Mouse (Mus musculus) monocyte, adult 2 months (primary cell): ENCODE data around the gene AB124611.
"Not testable (repeated sequence)": the region's sequence is repeated elsewhere in the genome, so short reads cannot be mapped to it uniquely, and the experiment has no call there.

Source experiments
- DNase-seq, 2 experiments: peaks; one replicate each; pipeline ENCODE4 v3.0.0; 2022; ENCODE audit warnings: low spot score in 2 of 2, low read depth in 1 of 2

AB124611 gene

GRCm38 (mm10) chr9:21518690-21519089, 7.3 kb upstream of the AB124611 start:
- not testable (repeated sequence) for DNase-seq

GRCm38 (mm10) chr9:21525142-21525936, 637 bp upstream of the AB124611 start:
- no peak for DNase-seq

GRCm38 (mm10) chr9:21526634-21526944, 613 bp downstream of the AB124611 start:
- DNase-seq: no peak

- no peak for DNase-seq
Measured at GRCm38 (mm10) chr9:21527100-21527801, 1.3 kb downstream of the AB124611 start.

GRCm38 (mm10) chr9:21527917-21528324, 1.9 kb downstream of the AB124611 start:
- DNase-seq: no peak

- no peak for DNase-seq
Measured at GRCm38 (mm10) chr9:21536501-21536900, 10.5 kb downstream of the AB124611 start.

- DNase-seq: no peak
Measured at GRCm38 (mm10) chr9:21537009-21537408, 11.0 kb downstream of the AB124611 start.

GRCm38 (mm10) chr9:21539981-21540753, 14.2 kb downstream of the AB124611 start:
- DNase-seq: no peak

GRCm38 (mm10) chr9:21542001-21542400, 16.0 kb downstream of the AB124611 start:
- not testable (repeated sequence) for DNase-seq

- DNase-seq: no peak
Measured at GRCm38 (mm10) chr9:21545351-21545915, 19.5 kb downstream of the AB124611 start.

- DNase-seq: peak; percentile 99
Measured at GRCm38 (mm10) chr9:21545916-21546788, 20.2 kb downstream of the AB124611 start.

- no peak for DNase-seq
Measured at GRCm38 (mm10) chr9:21546789-21547074, 20.8 kb downstream of the AB124611 start, which contains the start of gene Carm1. Gene Carm1 (plus strand): TSS chr9:21546894.

- no peak for DNase-seq
Measured at GRCm38 (mm10) chr9:21547075-21547941, 21.3 kb downstream of the AB124611 start.

- no peak for DNase-seq
Measured at GRCm38 (mm10) chr9:21551049-21551448, 25.1 kb downstream of the AB124611 start.

GRCm38 (mm10) chr9:21553607-21554273, 27.8 kb downstream of the AB124611 start:
- DNase-seq: no peak

GRCm38 (mm10) chr9:21555198-21555742, 29.3 kb downstream of the AB124611 start:
- DNase-seq: no peak

- DNase-seq: no peak
Measured at GRCm38 (mm10) chr9:21556996-21557395, 31.0 kb downstream of the AB124611 start.

GRCm38 (mm10) chr9:21557556-21557955, 31.6 kb downstream of the AB124611 start:
- DNase-seq: no peak

- DNase-seq: no peak
Measured at GRCm38 (mm10) chr9:21558366-21558765, 32.4 kb downstream of the AB124611 start.
